Mouse (Mus musculus) left cerebral cortex, postnatal 14 days (tissue): ENCODE results near the gene Nvl. TPM values are rescaled to one million over a fixed set of nuclear protein-coding genes. Genes with fewer than 3 reads are reported as not detected.

Experiments
- DNase-seq, 2 experiments: peaks; one replicate each; pipeline ENCODE4 v3.0.0; 2021 to 2022; ENCODE audit warnings: low spot score in 2 of 2, mixed read lengths in 1 of 2
- intact Hi-C: fragments of 180-260 bp; cut with DNase I; formaldehyde crosslinking; loops from one replicate; pipeline ENCODE4 v1.15.1; 2025
- long read RNA-seq, 2 experiments: library from polyadenylated mRNA; stranded (forward); transcript quantifications; one replicate each; pipeline ENCODE4 v2.0.0; 2021
- total RNA-seq, 2 experiments: library from RNA; stranded (reverse); gene quantifications; 2 replicates each; pipeline ENCODE4 v1.2.3; 2021

Gene Nvl
- total RNA-seq: 10 to 100 TPM; 28.9 to 32.4 TPM
- long read RNA-seq, experiment 1, full-length matches to known transcripts: 8 of 17 reads
- long read RNA-seq, experiment 1, partial matches to known transcripts: 2 of 17 reads
- long read RNA-seq, experiment 1, other reads (novel, unspliced or antisense): 7 of 17 reads
- long read RNA-seq, experiment 2, full-length matches to known transcripts: 5 of 12 reads
- long read RNA-seq, experiment 2, partial matches to known transcripts: 1 of 12 reads
- long read RNA-seq, experiment 2, other reads (novel, unspliced or antisense): 6 of 12 reads

- peak; percentile 93 to 96 for DNase-seq
- intact Hi-C loops: no loop called here
Measured at GRCm38 (mm10) chr1:181143950-181144836, at the start of gene Nvl, which contains the start of gene Cnih4. Nvl (minus strand) TSS chr1:181144204. Cnih4 (plus strand) TSS chr1:181144693.

- no peak for DNase-seq
- intact Hi-C loops: no loop called here
Measured at GRCm38 (mm10) chr1:181188925-181189324, 44.9 kb upstream of the Nvl start.

- no peak for DNase-seq
- intact Hi-C loops: no loop called here
Measured at GRCm38 (mm10) chr1:181170210-181170609, 26.2 kb upstream of the Nvl start.

DNA sequence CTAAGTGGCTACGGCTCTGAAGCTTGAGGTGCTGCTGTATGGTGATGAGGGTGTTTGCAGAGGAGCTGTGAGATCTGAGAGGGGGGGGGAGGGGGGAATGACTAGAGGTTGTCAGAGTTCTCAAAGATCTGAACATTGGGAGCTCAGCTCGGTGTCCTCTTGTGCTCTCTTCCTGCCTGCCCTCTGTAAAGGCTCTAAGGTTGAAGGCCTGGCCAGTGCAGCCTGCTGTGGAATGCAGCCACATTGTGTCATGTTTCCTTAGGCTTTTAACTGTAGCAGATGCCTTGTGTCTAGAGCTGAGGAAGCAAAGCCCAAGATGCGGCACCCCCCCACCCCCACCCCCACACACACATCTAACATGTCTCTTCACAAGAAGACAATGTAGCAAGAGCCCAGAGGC, 24.4 kb upstream of the Nvl start:
- DNase-seq: no peak
- intact Hi-C loops: no loop called here

DNA sequence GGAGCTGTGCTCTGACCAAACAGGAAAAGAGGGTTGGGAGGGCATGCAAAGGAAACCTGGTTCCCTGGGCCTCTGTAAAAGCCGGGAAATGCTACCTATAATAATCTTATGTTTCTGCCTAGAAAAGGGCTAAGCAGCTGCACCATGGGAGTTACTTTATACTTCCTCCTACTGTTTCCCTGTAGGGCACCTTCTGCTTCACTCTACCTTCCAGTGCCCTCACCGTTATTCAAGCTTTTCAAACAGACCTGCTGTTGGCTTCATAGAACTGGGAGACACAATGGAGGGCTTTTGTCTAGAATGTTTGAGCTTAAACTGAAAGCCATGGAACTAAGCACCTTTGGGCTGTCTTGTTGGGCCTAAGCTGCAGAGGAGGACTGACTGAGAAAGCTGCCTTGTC, 23.8 kb upstream of the Nvl start:
- intact Hi-C loops: no loop called here
- no peak for DNase-seq

- intact Hi-C loops: no loop called here
- DNase-seq: no peak
Measured at GRCm38 (mm10) chr1:181151541-181151940, 7.5 kb upstream of the Nvl start.

DNA sequence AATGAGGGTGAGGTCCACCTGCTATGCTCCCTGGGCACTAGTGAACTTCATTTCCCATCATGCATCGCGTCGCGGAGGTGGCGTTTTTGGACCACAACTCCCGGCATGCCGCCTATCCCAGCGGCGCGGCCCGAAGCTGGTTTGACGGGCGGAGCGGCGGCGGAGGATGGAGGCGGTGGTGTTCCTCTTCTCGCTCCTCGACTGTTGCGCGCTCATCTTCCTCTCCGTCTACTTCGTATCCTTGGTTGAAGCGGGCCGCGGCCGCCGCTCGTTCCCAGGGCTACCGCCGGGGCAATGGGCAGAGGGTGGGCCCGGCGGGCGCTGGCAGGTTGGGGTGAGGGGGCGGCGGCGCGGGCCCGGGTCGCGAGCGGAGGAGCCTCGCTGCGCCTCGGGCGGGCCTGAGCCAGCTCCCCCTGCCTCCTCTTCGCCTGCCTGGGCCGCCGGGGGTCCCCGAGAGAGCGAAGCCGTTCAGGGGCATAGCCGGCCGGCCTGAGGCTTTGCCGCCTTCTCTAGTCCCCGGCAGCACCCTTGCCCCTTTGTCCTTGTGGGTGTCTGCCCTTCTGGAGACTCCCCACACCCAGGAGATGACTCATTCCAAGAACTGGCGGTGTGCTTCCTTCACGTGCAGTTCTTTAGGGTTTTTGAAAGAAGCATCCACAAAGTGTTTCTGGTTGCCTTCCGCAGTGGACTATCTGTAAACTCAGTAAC, 7.0 kb upstream of the Nvl start:
- intact Hi-C loops: no loop called here
- DNase-seq: peak; percentile 92 to 94

- DNase-seq: no peak
- intact Hi-C loops: no loop called here
Measured at GRCm38 (mm10) chr1:181150431-181150826, 6.4 kb upstream of the Nvl start.

DNA sequence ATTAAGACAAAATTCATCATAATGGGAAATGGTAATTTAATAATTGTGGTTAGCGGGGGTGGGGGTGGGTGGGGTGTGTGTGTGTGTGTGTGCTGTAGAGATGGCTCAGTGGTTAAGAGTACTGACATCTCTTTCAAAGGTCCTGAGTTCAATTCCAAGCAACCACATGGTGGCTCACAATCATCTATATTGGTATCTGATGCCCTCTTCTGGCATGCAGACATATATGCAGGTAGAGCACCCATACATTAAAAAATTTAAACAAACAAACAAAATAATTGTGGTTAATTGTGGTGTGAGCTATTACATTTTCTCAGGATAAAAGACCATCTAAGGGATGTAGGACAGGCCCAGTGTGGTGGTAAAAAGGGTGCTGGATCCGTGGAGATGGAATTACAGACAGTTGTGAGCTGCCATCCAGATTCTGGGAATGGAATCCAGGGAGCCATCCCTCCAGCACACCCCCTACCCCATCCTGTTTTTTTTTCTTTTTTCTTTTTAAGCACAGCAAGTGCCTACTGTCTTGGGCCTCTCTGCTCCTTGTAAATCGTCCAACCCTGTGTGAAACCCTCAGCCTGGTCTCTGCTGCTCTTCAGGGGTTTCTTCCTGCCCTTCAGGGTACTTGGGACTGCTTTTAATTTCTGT, 5.5 kb upstream of the Nvl start:
- no peak for DNase-seq
- intact Hi-C loops: no loop called here

- intact Hi-C loops: no loop called here
- no peak for DNase-seq
Measured at GRCm38 (mm10) chr1:181148540-181148939, 4.5 kb upstream of the Nvl start.

GRCm38 (mm10) chr1:181146187-181146586, 2.2 kb upstream of the Nvl start:
- intact Hi-C loops: no loop called here
- DNase-seq: no peak

DNA sequence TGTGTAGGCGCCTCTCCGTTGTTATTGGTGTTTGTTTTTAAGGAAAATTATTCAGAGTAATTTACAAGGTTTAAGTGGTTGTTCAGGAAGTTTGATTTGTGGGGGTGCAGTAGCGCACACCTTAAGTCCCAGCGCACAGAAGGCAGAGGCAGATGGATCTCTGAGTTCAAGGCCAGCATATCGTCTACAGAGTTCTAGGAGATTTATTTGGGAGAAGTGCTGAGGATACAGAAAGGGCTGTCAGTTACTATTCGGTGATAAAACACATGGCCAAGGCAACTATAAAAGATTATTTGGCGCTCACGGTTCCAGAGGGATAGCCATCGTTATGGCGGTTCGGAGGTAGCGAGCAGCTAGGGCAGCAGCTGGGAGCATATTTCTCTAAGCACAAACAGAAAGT, 962 bp upstream of the Nvl start:
- intact Hi-C loops: no loop called here
- no peak for DNase-seq

DNA sequence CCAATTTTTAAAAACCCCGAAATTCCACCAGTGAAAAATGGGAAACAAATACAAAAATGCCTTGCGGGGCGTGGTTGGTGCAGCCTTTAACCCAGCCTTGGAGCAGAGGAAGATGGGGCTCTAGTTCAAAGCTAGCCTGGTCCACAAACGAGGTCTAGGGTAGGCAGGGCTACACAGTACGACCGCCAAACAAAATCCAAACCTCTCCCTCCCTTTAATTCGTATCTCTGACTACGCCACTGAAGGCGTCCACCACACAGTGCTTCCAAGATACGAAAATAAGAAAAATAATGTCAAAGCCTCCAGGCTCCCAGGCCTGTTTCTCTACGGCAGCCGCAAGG, 425 bp downstream of the Nvl start:
- DNase-seq: no peak
- intact Hi-C loops: no loop called here

GRCm38 (mm10) chr1:181138730-181139129, 5.3 kb downstream of the Nvl start:
- no peak for DNase-seq
- intact Hi-C loops: no loop called here

DNA sequence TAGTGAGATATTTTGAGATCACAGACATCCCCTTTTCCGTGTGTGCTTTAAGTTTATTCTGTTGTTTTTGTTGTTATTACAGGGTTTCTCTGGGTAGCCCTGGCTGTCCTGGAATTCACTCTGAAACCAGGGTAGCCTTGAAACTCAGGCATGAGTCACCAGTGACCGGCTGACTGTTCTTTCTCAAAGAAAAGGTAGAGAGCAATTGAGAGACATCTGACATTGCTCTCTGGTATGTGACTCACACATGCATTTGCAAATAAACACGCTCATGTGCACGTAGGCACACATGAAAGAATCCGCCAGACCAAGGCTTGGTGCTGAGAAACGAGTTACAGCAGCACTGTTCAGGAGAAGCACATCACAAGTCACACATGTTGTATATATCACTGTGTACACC, 12.1 kb downstream of the Nvl start:
- intact Hi-C loops: loop anchor here (5.0 kb wide), 1 partner anchor 60 kb away; no protein-coding TSS in a partner anchor
- DNase-seq: no peak

DNA sequence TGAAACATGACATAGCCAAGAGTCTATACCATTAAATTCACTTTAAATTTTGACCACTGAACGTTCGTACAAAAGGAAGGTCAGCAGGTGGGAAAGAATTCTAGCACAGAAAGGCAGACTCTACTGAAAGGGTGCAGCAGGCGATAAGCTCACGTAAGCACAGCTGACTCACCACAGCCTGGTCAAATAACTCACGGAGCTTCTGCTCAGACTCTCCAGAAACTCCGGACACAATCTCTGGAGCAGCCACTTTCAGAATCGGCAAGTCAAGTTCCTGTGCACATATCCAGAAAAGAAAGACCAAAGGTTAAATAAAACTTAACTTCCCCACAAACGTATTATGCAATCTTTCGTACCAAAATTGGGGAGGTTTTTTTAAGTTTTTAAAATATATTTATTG, 17.2 kb downstream of the Nvl start:
- intact Hi-C loops: no loop called here

GRCm38 (mm10) chr1:181125916-181126315, 18.1 kb downstream of the Nvl start:
- intact Hi-C loops: no loop called here
- no peak for DNase-seq

More for the DNA sequence above, 17.2 kb downstream of the Nvl start:
- DNase-seq: no peak

DNA sequence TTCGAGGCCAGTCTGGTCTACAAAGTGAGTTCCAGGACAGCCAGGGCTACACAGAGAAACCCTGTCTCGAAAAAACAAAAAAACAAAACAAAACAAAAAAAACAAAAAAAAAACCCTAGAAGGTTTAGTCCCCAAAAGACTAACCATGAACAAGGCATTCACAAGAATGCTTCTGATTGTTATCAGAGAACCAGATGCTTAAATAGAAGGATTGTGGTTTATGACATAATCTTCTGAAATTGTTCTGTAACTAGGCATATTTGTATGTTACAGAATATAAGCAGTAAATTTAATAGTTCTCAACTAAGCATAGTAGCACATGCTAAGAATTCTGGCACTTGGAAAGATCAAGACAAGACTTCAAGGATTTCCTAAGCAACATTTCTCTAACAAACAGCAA, 19.9 kb downstream of the Nvl start:
- DNase-seq: no peak
- intact Hi-C loops: no loop called here

GRCm38 (mm10) chr1:181117112-181117511, 26.9 kb downstream of the Nvl start:
- DNase-seq: no peak
- intact Hi-C loops: no loop called here

DNA sequence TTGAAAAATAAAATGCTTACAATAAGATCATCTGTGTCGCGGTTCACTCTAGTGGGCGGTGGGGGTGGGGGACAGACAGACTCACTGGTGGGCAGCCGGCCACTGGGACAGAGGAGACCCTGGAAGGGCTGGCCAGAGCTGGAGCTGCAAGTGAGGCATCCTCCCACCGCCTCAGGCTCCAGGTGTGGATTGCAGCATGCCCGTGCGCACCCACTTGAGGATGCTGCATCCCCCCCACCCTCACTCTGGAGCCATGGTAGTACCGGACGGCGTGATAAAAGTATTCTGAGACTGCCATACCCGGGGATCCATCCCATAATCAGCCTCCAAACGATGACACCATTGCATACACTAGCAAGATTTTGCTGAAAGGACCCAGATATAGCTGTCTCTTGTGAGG, 54.0 kb downstream of the Nvl start:
- intact Hi-C loops: no loop called here

More for the DNA sequence above, 54.0 kb downstream of the Nvl start:
- DNase-seq: no peak
